Mouse (Mus musculus): ENCODE results near the gene Baiap2l1. TPM values are rescaled to one million over a fixed set of nuclear protein-coding genes. Genes with fewer than 3 reads are reported as not detected.
"Not testable (repeated sequence)": the region's sequence is repeated elsewhere in the genome, so short reads cannot be mapped to it uniquely, and the experiment has no call there.

Baiap2l1 gene
- polyA plus RNA-seq, 1 experiment, result 0.38 TPM

DNA sequence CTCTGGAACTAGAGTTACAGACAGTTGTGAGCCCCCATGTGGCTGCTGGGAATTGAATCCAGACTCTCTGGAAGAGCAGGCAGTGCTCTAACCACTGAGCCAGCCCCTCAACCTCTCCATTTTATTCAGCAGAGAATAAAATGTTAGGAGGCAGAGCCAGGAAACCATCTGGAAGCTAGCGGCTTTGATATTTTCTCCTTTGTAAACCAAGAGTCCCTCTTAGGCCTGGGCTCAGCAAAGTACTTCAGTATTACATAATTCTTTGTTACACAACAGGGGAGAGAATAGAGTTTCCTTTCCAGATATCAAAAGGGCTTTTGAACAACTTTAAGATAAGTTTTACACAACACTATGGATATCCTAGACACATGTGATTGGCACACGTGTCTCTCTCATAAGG lies 15.0 kb upstream of the Baiap2l1 start:
- no peak for TF ChIP-seq POLR2A (IDR thresholded peaks at IDR 0.05; ENCODE audit: extremely low read depth, insufficient read depth, low read length)
- Histone ChIP-seq H3K27ac (ENCODE audit: insufficient read depth, low read length) (no peak overlapping the region), H3K4me1 (ENCODE audit: control insufficient read depth, insufficient read depth, low read length) (no peaks in the 10 kb centered on the region), H3K4me3 (ENCODE audit: insufficient read depth, low read length) (no peak overlapping the region)

DNA sequence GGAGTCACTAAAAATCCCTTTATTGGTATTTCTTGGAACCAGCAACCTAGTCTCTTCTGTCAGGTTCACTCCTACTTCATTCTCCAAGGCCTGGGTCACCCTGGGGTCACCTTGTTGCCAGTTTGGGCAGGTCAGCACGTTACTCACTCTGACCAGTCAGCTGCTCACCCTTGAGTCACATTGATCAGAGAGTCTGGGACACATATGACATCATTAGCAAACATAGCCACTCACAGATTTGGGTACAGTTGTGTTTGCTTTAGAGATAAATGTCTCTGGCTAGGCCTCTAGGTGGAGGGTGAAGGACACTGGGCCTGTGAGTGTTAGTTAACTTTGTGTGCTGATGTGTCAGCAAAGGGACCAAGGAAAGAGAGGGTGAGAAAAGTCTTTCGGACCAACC lies 14.3 kb upstream of the Baiap2l1 start:
- H3K4me1 ChIP-seq (ENCODE audit: control insufficient read depth, insufficient read depth, low read length), result no peaks in the 10 kb centered on the region
- H3K4me3 ChIP-seq (ENCODE audit: insufficient read depth, low read length), result no peak overlapping the region
- H3K27ac ChIP-seq (ENCODE audit: insufficient read depth, low read length), result no peak overlapping the region
- TF ChIP-seq POLR2A (IDR thresholded peaks at IDR 0.05; ENCODE audit: extremely low read depth, insufficient read depth, low read length), result no peak
- no peak for TF ChIP-seq CTCF (IDR thresholded peaks at IDR 0.05; ENCODE audit: extremely low read depth, insufficient read depth, low read length)

DNA sequence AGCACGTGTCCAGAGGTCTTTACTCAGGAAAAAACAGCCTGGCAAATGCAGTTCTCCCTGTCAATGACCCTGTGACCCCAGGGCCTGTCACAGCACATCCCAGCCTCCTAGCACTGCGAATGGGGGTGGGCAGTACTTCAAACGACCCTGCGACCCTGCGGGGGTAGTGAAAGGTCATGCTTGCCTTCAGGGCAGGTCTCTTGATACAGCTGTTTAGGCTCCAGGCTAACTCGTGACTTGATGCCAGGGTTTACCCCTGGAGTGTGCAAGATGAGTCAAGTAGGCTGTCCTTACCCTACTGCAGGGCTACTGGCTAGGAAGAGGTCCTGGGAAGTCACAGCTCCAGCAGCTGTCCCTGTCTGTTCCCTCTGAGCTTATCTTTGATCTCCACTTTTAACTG lies 13.1 kb upstream of the Baiap2l1 start:
- no peak for TF ChIP-seq CTCF (IDR thresholded peaks at IDR 0.05; ENCODE audit: extremely low read depth, insufficient read depth, low read length)
- no peak for TF ChIP-seq POLR2A (IDR thresholded peaks at IDR 0.05; ENCODE audit: extremely low read depth, insufficient read depth, low read length)

GRCm38 (mm10) chr5:144368661-144369205 lies 10.8 kb upstream of the Baiap2l1 start:
- Histone ChIP-seq H3K4me3 (ENCODE audit: insufficient read depth, low read length) (no peak overlapping the region), H3K4me1 (ENCODE audit: control insufficient read depth, insufficient read depth, low read length) (no peaks in the 10 kb centered on the region), H3K27ac (ENCODE audit: insufficient read depth, low read length) (no peak overlapping the region)
- TF ChIP-seq CTCF (IDR thresholded peaks at IDR 0.05; ENCODE audit: extremely low read depth, insufficient read depth, low read length) (no peak), POLR2A (IDR thresholded peaks at IDR 0.05; ENCODE audit: extremely low read depth, insufficient read depth, low read length) (no peak)

More for the DNA sequence above, 13.1 kb upstream of the Baiap2l1 start:
- no peaks in the 10 kb centered on the region for H3K4me1 ChIP-seq (ENCODE audit: control insufficient read depth, insufficient read depth, low read length)
- H3K27ac ChIP-seq (ENCODE audit: insufficient read depth, low read length), result no peak overlapping the region
- H3K4me3 ChIP-seq (ENCODE audit: insufficient read depth, low read length), result no peak overlapping the region

GRCm38 (mm10) chr5:144366551-144366950 lies 8.6 kb upstream of the Baiap2l1 start:
- not testable (repeated sequence) for H3K4me1 ChIP-seq (ENCODE audit: control insufficient read depth, insufficient read depth, low read length)

DNA sequence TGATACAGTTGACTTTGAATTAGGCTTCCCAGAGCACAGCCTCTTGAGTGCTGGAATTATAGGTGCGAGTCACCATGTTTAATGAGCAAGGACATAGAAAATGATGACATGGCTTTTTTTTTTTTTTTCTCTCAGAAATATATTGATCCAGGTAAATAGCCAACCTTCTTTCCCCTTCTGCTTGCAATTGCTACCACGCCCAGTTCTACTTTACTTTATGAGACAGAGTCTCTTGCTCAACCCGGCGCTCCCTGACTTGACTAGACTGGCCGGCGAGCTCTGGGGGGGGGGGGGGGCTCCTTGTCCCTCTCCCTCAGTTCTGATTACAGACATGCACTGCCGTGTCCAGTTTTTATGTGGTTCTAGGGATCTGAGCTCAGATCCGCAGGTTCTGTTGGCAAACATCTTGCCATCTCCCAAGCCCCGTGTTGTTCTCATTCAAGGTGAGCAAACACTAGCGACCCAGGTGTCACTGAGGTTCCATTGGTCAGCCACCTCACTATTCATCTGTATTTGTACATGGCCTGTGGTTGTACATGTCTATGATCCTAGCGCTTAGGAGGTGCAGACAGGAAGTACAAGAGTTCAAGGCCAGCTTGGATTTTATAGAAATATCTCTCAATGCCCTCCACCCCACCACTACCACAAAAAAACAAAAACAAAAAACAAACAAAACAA lies 6.9 kb upstream of the Baiap2l1 start:
- TF ChIP-seq POLR2A (IDR thresholded peaks at IDR 0.05; ENCODE audit: extremely low read depth, insufficient read depth, low read length), result no peak
- no peak for TF ChIP-seq CTCF (IDR thresholded peaks at IDR 0.05; ENCODE audit: extremely low read depth, insufficient read depth, low read length)
- Histone ChIP-seq H3K27ac (ENCODE audit: insufficient read depth, low read length) (no peak overlapping the region), H3K4me3 (ENCODE audit: insufficient read depth, low read length) (no peak overlapping the region), H3K4me1 (ENCODE audit: control insufficient read depth, insufficient read depth, low read length) (no peaks in the 10 kb centered on the region)

More at GRCm38 (mm10) chr5:144366551-144366950, 8.6 kb upstream of the Baiap2l1 start:
- not testable (repeated sequence) for H3K27ac ChIP-seq (ENCODE audit: insufficient read depth, low read length); H3K4me3 ChIP-seq (ENCODE audit: insufficient read depth, low read length)

DNA sequence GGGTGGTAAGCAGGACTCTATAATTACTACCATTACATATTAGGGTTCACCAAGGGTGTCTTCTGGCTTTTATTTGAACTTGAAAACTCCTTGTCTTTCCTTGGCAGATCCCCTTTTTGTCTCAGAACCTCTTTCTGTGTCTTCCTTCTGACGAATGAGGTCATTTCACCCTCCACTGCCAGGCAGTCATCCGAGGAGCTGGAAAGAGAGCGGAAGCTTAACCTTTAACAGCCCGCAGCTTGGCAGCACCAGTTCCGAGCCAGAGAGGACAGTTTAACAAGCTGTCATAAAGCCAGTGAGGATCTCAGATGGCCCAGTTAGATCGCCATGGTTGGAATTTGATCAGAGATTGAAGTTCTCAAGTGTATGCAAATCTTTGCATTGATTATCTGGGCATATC lies 2.4 kb upstream of the Baiap2l1 start:
- TF ChIP-seq CTCF (IDR thresholded peaks at IDR 0.05; ENCODE audit: extremely low read depth, insufficient read depth, low read length), result no peak
- TF ChIP-seq POLR2A (IDR thresholded peaks at IDR 0.05; ENCODE audit: extremely low read depth, insufficient read depth, low read length), result no peak
- H3K4me1 ChIP-seq (ENCODE audit: control insufficient read depth, insufficient read depth, low read length), result no peaks in the 10 kb centered on the region
- H3K4me3 ChIP-seq (ENCODE audit: insufficient read depth, low read length), result no peak overlapping the region
- no peak overlapping the region for H3K27ac ChIP-seq (ENCODE audit: insufficient read depth, low read length)

DNA sequence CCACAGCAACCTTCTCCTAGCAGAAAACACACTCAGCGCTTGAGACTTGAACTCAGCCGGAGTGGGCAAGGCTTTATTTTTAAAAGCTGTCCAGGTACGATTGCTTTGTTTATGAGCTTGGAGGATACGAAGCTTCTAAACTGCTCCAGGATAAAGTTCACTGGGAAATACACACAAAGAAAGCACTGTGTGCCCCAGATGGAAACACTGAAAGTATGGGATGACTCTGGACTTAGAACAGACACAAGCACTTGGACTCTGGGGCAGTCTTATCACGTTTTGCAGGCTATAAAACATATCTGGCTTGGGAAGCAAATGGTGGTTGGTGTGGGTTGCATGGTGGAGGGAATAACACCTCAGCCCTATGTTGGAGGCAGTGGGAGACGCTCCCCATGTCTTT lies 2.0 kb upstream of the Baiap2l1 start:
- H3K4me1 ChIP-seq (ENCODE audit: control insufficient read depth, insufficient read depth, low read length), result no peaks in the 10 kb centered on the region
- TF ChIP-seq POLR2A (IDR thresholded peaks at IDR 0.05; ENCODE audit: extremely low read depth, insufficient read depth, low read length) (no peak), CTCF (IDR thresholded peaks at IDR 0.05; ENCODE audit: extremely low read depth, insufficient read depth, low read length) (no peak)
- no peak overlapping the region for H3K4me3 ChIP-seq (ENCODE audit: insufficient read depth, low read length)
- no peak overlapping the region for H3K27ac ChIP-seq (ENCODE audit: insufficient read depth, low read length)

DNA sequence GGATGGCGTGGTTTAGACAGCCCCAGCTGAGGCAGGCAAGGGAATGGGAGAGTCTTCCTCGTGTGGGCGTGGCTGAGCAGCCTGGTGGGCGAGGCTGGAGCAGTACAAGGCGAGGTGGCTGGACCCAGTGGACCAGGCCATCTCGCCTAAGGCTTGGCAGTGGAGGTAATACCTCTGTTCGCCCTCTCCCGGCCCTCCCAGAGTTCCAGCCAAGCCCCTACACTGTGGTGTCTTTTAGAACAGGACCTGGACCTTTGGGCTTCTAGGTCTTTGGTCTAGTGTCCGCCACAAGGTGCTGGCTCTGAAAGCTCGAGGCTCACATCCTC lies 643 bp upstream of the Baiap2l1 start:
- TF ChIP-seq POLR2A (IDR thresholded peaks at IDR 0.05; ENCODE audit: extremely low read depth, insufficient read depth, low read length) (no peak), CTCF (IDR thresholded peaks at IDR 0.05; ENCODE audit: extremely low read depth, insufficient read depth, low read length) (no peak)
- no peaks in the 10 kb centered on the region for H3K4me1 ChIP-seq (ENCODE audit: control insufficient read depth, insufficient read depth, low read length)
- no peak overlapping the region for H3K27ac ChIP-seq (ENCODE audit: insufficient read depth, low read length)
- H3K4me3 ChIP-seq (ENCODE audit: insufficient read depth, low read length), result peak overlapping the region; percentile 38

DNA sequence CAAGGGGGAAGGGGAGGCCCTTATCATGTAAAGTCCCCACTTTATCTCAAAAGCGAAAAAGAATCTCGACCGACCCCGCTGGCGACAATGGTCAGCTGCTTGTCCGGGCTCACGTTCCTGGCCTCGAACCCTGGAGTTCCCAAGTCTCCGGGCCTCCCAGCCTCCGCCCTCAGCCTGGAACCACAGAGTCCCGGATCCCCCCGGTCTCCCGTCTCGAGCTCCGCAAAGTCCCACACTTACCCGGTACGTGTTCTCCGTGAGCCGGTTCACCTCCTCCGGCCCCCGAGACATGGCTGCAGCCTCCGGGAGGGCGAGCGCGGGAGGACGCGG lies 396 bp downstream of the Baiap2l1 start:
- TF ChIP-seq POLR2A (IDR thresholded peaks at IDR 0.05; ENCODE audit: extremely low read depth, insufficient read depth, low read length), result no peak
- no peak for TF ChIP-seq CTCF (IDR thresholded peaks at IDR 0.05; ENCODE audit: extremely low read depth, insufficient read depth, low read length)
- no peak overlapping the region for H3K27ac ChIP-seq (ENCODE audit: insufficient read depth, low read length)
- H3K4me1 ChIP-seq (ENCODE audit: control insufficient read depth, insufficient read depth, low read length), result no peaks in the 10 kb centered on the region
- peak overlapping the region; percentile 38 for H3K4me3 ChIP-seq (ENCODE audit: insufficient read depth, low read length)
